Mouse (Mus musculus): ENCODE results near the gene Jade1.

Jade1 gene

DNA sequence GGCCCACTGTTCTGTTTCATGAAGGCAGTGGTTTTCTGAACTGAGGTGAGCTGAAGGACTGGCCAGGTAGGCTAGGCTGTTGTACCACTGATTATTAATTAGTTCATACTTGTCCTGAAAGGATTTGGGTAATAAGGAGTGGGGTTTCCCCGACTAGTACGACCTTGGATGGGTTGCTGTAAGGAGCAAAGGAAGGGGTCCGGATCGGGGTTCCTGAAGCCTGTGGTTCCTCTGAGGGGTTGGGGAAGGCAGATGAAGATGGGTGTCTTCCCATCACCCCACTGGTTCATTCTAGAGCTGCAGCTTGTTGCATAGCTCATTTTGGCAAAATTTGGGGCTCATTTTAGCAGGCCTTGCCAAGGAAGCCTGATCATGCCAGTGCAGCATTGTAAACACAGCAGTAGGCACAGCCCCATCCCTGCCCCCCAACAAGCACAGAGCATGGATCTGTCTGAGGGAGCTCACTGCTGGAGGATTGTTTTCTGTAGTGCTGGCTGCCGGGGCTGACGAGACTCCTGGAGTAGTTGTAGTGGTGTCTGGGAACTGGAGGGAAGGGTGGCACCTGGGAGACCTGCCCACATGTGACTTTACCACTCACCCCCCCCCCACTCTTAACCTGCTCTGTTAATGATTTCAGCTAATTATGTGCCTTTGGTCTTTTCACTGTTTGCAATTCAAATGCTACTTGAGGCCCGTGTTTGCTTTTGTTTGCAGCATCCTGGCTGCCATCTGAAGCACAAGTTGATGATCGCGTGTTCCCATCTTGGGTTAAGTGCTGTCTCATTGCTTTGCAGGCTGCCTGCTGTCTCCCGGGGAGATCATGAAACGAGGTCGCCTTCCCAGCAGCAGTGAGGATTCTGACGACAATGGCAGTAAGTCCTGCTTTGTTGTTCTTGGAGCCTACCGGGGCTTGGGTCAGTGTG, 25.1 kb downstream of the Jade1 start:
- no peak for DNase-seq

DNA sequence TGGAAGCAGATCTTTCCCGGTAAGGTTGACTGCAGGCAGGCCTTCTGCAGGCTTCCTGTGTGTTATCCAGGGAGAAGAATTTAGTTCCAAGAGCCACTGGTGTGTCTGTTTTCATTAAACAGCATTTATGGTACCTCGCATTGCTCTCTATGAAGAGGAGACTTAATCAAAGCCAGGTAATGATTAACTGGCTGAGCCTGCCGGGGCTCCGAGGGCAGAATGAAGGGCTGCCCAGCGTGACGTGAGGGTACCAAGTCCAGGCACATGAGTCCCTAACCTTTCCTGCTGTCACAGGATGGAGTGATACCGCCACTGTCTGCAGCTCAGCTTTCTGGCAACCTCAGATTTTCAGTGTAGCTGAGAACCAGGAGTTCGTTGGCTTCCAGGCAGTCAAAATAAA, 25.9 kb downstream of the Jade1 start:
- DNase-seq: no peak

DNA sequence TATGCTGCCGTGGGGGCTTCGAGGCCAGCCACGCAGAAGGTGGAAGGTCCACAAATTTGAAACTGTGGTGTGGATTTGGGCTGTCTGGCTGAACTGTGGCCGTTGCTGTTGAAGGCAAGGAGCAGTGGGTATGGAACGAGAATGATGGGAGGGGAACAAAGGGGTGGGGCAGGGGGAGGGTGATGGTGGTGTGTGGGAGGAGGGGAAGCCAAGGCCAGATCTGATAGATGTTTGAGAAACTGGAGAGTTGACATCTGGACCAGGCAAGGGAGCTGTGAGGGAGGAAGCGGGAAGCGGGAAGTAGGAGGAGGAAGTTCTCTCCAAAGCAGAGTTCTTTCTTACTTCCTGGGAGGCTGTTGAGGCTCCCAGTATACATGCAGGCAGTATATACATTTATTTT, 26.7 kb downstream of the Jade1 start:
- no peak for DNase-seq

DNA sequence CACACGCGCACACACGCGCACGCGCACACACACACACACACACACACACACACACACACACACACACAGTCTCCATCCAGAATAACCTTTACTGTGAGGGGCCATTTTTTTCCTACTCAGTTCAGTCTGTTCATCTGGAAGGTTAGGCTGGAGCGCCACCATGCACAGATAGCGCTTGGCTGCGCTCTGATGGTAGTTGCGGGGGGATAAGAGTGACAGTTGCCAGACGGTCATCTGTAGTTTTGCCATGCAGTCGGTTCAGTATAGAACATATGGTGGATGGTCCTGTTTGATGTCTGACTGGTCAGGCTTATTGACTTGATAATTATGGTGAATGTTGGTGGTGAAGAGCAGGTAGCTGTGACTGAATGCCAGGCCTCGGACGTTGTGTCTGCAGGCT, 27.6 kb downstream of the Jade1 start:
- DNase-seq: no peak

DNA sequence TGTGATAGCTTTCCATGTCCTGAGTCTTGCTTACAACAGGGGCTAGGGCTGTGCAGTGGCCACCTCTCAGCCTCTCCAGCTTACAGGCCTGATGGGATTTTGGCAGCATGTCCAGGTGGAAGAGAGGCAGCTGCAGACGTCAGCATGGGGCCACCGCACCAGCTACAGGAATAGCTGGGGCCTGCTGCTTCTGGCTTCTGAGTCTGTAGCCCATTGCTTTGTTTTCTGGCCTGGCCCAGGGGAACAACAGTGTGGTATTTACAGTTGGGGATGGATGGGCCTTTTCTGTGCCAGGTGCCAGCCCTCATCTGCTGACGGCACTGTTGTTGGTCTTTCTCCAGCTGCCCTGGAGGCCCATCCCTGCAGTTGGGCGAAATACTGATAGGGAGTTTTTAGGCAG, 28.1 kb downstream of the Jade1 start:
- DNase-seq: no peak

DNA sequence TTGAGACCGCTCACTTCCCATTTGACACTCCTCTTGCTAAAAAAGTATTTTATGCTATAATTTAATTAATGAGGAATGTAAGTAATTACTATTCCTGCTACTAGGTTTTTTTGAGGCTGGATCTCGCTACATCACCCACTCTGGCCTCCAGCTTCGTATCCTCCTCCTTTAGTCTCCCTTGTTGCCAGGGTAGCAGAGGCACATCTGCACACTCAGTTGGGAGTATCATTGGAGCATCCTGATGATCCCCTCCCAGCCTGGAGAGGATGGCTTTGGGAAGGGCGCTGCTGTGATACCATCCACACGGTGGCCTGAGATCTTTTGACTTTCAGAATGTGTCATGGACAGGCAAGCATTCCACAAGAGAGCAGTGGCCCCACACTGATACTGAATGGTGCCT, 30.0 kb downstream of the Jade1 start:
- DNase-seq: no peak

DNA sequence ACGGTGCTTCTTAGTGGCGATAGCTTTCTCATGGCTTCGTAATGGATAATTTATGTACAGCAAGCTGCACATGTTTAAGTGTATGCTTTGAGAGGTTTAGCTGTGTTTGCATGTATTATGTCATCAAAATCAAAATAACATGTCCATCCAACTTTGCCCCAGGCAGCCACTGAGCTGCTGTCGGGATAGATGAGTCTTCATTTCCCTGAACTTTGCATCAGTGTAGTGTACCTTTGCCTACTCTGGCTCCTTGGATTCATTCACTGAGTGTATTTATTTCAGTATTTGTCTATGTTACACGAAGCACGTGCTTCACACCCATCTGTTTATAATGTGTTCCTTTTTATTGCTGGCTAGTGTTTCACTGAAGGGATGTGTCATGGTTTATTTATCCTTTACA, 30.8 kb downstream of the Jade1 start:
- DNase-seq: no peak

DNA sequence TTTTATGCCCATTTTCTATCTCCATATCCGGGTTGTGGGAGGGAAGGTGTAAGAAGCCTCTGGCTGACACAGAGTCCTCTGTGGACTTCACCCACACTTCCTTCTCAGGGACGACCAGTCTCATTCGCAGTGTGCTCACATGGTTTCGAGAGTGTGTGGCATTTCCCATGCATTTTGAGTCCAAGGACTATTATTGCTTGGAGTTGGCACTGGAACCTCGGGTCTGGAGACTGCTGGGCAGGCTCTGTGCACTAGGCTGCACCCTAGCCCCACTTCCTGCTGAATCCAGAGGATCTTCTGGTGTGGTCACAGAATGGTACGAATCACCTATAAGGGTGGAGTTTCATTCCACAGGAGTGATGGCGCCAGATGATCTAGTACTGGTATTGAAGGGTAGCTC, 31.4 kb downstream of the Jade1 start:
- no peak for DNase-seq

DNA sequence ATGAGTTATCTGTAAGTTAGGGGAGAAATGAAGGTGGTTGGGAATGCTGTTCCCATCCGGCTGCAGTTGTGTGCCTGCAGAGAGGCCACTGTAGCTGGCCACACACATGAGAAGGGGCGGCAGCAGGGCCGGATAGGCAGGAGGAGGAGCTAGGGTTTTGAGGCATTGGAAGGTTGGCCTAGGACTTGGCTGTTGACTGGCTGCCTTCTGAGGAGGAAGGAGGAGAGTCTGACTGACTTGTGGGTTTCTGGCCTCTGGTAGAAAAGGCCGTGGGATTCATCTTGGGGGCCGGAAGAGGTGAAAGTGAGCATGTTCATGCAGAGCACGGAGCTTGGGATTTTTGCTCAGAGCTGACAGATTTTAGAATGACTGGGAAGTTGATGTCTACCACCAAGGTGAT, 32.1 kb downstream of the Jade1 start:
- peak; percentile 74 for DNase-seq

DNA sequence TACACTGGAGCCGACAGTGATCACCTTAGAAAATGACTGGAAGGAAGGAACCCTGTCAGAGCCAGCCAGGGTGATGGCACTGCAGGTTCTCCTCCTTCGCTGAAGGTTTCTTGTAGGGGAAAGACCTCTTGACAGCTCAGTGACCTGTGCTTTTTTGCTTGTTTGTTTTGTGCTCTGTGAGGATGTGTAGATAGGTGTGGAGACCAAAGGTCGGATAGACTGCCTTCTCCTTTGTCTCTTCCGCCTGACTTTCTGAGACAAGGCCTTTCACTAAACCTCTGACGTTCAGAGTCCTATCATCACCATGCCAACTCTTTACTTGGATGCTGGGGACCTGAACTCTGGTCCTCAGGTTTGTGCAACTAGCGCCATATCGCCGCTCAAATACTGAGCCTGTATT, 33.0 kb downstream of the Jade1 start:
- DNase-seq: no peak

DNA sequence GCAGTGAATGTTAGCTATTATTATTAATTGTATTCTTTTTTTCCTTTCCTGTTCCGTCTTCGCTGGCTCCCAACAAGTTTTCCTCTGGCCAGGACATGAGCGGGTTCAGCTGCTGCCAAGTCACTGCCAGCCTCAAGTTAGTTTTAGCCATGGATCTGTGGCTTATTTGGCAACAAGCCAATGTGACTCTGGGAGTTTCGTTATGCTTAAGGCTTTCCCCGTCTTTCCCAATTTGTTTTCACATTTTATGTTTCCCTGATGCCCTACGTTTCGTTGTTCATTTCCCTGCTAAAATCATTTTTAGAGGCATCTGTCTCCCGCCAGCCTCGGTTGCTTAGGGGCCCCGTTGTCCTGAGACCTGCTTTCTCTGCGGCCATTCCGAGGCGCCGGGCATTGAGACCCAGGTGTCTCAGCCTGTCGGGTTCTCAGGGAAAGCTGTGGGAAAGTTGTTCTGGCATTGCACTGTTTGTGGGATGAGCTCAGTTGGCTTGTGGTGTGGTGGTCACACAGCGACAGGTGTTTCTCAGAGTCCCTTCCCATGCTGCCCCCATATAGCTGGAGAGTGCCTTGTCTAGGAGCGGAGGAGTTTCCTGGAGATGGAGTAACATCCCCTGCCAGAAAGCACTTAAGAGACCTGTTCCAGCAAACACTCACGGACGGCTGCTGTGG, 33.8 kb downstream of the Jade1 start:
- no peak for DNase-seq

DNA sequence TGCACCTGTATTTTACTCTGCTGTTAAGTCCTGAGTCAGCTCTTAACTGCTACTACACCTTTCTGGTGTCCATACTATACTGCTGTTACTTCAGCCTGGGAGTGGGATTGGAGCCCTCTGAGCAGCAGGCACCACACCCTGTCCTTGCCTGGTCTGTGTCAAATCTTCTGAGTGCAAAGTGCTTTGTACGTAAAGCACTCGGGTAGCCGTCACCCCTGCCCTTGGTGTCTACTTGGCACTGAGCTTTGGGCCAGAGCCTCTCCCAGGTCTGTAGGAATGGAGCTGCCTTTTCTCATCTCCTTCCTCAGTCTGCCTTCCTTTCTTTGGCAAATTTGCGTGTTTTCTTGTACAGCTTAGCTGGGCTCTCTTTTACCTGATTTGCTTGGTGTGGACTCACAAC, 34.5 kb downstream of the Jade1 start:
- no peak for DNase-seq

DNA sequence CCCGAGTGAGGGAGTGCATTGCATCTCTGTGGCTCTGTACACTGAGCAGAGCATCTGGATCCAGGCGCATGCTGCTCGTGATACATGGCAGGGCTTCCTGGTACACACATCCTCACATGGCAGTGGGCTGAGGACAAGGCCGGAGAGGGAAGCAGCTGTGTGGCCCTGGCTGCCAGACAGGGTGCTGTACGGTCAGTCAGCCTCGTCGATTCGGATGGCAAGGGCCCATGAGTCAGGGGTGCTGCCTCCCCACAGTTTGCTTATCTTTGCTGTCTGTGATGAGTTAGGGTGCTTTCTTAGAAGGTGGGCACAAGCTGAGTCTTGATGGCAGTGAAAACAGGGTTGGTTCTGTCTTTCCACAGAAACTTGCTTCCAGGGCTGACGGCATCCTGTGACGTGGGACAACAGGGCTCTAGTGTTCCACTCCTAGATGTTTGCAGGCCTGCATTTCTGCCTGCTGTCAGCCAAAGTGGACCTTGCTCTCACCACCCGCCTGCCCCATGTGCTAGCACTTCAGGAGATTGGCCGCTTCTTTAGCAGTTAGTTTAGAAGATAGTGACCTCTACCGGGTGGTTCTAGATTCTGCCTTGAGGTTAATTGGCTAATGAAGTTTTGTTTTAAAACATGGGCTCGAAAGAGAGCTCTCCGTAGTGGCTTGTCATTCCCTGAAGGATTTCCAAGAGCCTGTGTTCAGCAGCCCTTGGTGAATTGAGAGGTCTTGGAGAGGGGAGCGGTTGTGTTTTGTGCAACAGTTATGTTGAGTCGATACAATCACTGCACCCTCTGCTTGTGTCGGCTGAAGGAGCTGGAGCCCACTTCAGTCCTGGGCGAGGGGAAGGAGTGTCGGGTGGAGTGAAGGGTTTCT, 35.4 kb downstream of the Jade1 start:
- DNase-seq: peak; percentile 68

DNA sequence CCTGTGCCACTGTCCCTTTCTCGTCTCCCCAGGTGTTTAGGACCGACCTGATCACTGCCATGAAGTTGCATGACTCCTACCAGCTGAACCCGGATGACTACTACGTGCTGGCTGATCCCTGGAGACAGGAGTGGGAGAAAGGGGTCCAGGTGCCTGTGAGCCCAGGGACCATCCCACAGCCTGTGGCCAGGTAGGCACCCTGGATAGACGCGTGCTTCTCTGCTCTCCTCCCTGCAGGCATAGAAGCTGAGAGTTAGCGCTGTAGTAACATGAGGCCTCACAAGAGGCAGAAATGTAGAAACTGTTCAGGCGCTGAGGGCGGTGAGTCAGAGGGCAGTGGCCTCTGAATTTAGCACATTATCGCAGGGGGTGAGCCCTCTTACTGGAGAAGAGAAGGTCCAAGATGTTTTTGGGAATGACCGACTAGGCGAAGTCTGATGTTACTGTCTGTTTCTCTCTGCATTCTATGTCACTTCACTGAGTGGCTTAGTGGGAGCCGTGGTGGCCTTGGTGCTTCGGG, 36.2 kb downstream of the Jade1 start:
- DNase-seq: no peak

DNA sequence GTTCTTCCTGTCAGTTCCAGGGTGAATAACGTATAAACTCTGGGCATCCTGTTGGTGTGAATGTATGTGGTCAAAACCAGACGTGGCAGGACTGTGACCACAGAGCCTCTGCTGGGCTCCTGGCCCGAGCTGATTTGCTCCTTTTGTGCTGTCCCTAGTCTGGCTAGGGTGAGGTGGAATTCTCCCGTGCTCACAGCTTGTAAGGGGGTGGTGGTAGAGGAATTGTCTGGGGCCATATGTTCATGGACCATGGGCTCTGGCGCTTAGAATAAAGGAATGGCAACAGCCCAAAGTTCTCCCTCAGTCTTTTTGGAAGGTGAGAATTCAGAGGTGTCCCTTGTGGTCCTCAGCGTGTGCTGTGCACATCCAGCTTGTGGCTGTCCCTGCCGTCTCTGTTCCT, 37.3 kb downstream of the Jade1 start:
- DNase-seq: no peak

DNA sequence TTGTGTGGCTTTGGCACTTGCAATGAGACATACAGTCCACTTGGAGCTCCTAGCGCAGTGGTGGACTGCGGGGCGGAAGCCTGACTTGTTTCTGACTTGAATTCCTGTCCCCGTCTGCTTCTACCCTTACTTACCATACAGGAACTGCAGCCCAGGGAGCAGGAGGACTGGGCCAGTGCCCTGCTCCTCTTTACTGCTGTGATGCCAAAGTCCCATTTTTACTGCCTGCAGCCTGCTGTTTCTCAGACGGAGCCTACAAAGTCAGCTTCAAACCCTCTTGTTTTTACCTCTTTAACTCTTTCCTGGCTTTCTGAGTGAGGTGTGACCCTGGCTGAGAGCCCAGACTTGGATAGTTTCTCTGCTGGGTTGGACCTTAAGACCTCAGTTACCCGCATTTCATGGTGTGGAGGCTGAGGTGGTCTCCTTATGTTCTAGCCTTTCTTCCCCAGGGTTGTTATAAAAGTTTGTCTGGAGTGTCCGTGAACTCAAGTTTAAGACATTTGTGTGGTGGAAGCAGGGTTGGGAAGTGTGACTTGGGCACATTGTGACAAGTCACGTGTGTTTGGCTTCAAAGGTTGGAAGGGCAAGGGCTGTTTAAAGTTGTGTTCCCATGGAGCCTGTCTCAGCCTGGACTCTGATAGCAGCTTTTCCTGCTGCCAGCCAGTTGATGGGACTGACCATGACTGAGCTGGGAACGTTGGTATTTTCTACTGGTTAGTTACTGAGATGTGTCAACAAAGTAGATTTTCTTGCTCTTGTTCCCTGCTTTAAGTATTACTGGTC, 38.8 kb downstream of the Jade1 start:
- DNase-seq: no peak

DNA sequence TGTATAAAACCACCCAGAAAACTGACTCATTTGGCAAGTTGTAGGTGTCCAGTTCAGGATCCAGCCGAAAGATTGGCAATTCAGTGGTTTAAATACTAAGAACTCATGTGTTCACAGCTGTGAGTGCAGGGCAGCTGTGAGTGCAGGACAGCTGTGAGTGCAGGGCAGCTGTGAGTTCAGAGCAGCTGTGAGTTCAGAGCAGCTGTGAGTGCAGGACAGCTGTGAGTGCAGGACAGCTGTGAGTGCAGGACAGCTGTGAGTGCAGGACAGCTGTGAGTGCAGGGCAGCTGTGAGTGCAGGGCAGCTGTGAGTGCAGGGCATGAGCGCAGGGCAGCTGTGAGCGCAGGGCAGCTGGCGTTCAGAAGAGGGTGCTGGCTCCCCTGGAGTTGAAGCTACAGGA, 39.5 kb downstream of the Jade1 start:
- no peak for DNase-seq

DNA sequence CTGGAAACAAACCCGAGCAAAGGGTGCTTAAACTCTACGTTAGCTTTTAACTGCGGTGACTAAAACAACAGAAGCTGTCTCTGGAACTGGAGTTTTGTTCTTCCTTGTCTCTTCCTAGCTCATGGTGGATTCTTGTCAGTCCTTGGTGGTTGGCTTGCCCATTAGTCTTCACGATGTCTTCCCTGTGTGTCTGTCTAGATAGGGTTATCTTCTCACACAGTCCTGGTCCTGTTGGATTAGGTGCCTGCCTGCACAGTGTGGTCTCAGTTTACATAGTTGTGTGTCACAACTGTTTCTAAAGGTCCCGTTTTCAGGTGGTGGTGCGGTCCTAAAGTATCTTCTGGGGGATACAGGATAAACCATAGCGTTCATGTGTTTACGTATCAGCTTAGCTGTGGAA, 41.5 kb downstream of the Jade1 start:
- DNase-seq: no peak

DNA sequence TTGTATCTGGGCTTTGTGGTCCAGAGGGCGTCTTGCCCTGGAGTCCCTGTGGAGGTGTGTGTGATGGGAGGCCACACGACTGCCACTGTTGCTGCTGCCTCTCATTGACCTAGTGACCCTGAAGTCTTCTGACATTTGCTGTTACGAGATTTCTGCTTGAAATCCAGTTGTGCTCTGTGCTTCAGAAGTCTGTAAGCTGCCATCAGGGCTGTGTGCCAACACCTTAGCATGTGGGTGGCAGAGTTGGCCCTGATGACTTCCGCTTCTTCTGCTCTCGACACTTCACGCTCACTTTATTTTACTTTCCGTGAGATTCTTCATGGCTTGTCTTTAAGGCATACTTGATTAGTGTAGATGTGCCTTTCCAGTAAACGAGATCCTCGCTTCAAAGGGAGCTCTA, 42.9 kb downstream of the Jade1 start:
- peak; percentile 39 for DNase-seq

DNA sequence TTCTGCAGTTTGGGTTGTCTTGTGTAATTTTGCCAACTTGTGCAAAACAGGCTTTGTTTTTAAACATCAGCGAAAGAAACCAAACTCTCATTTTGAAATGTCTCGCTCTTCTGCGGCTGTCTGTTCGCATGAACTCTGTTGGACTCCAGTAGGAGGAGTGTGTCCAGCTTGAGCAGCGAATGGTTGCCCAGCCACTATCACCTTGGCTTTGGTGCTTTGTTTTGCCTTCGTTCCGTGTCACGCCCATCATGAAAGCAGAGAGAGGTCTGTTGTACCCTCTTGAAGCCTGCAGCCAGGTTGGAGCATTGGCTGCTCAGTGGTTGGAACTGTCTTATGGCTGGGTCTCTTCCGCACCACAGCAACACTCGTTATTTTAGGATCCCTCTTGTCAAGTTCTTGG, 43.7 kb downstream of the Jade1 start:
- DNase-seq: no peak

DNA sequence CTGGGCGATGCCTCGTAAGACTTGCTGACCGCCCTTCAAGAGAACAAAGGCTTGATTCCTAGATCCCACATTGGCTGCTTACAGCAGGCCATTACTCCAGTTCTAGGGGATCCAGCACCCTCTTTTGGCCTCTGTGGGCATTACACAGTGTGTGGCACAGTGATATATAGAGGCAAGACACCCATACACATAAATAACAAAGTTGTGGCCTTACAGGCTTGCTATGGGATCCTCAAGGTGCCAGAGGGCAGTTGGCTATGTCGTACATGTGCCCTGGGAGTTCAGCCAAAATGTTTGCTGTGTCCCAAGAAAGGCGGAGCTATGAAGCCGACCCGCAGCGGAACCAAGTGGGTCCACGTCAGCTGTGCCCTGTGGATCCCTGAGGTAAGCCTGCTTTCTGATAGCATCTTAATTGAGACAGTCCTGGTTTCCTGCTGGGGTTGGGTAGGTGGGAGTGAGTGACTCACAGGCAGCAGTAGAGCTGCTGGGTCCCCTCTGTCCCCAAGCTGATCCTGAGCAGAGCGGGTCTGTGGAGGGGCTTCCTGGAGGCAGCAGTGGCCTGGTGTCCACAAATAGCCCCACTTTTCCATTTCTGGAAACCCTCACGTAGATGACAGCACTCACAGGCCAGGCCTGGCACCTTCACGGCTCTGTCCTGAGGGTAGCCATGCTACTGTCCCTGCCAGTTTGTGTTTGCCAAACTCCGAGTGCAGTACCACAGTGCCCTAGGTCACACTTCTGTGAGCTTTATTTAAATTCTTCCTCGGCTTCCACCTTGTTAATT, 44.5 kb downstream of the Jade1 start:
- DNase-seq: peak; percentile 70

Data from lung, postnatal 10 days (tissue).